Mouse (Mus musculus) MEL (cell line): ENCODE results near the gene Pmfbp1. TPM values are rescaled to one million over a fixed set of nuclear protein-coding genes. Genes with fewer than 3 reads are reported as not detected.

ENCODE experiments used
- DNase-seq: peaks from one replicate; pipeline ENCODE4 v3.0.0; 2011; ENCODE audit warnings: low read depth, low spot score
- H3K27ac ChIP-seq: 2 replicates; pipeline ENCODE4 v1.5.1; 2012; ENCODE audit warnings: low read depth, mild to moderate bottlenecking, control low read depth, low read length, moderate library complexity; ENCODE audit not compliant: control insufficient read depth
- H3K27me3 ChIP-seq, 2 experiments: fragments of 150-350 bp in 1 of 2; sonication (generic) in 1 of 2; 2 replicates each; pipeline ENCODE4 v1.6.1; 2012; ENCODE audit warnings: low read length in 2 of 2, mild to moderate bottlenecking in 2 of 2, improper control_type of control experiment in 1 of 2, moderate library complexity in 1 of 2; ENCODE audit not compliant: insufficient read depth in 2 of 2, control insufficient read depth in 1 of 2
- H3K36me3 ChIP-seq, 2 experiments: 2 replicates each; pipeline ENCODE4 v1.6.1; 2012 to 2014; ENCODE audit warnings: low read length in 2 of 2, improper control_type of control experiment in 1 of 2, inconsistent platforms in 1 of 2, mild to moderate bottlenecking in 1 of 2; ENCODE audit not compliant: insufficient read depth in 2 of 2, control insufficient read depth in 1 of 2
- H3K4me1 ChIP-seq, 2 experiments: fragments of 150-350 bp in 1 of 2; sonication (generic) in 1 of 2; 2 replicates each; pipeline ENCODE4 v1.6.1; 2012; ENCODE audit warnings: low read length in 2 of 2, improper control_type of control experiment in 1 of 2, mild to moderate bottlenecking in 1 of 2; ENCODE audit not compliant: insufficient read depth in 2 of 2, control insufficient read depth in 1 of 2
- H3K4me3 ChIP-seq, 2 experiments: fragments of 150-350 bp in 1 of 2; sonication (generic) in 1 of 2; 2 replicates each; pipeline ENCODE4 v1.5.1; 2012; ENCODE audit warnings: low read depth in 2 of 2, low read length in 2 of 2, mild to moderate bottlenecking in 2 of 2, moderate library complexity in 2 of 2, control low read depth in 1 of 2, improper control_type of control experiment in 1 of 2; ENCODE audit not compliant: control insufficient read depth in 1 of 2, insufficient read depth in 1 of 2
- H3K79me2 ChIP-seq: 2 replicates; pipeline ENCODE4 v1.6.1; 2012; ENCODE audit warnings: mild to moderate bottlenecking, low read length, moderate library complexity; ENCODE audit not compliant: control insufficient read depth, poor library complexity, insufficient read depth
- H3K9ac ChIP-seq: 2 replicates; pipeline ENCODE4 v1.6.1; 2012; ENCODE audit warnings: low read depth, mild to moderate bottlenecking, control low read depth, low read length, moderate library complexity; ENCODE audit not compliant: control insufficient read depth, poor library complexity, severe bottlenecking
- H3K9me3 ChIP-seq: fragments of 150-350 bp; sonication (generic); replicated peaks from 2 replicates; pipeline ENCODE4 v1.6.1; 2012; ENCODE audit warnings: mild to moderate bottlenecking, low read length, improper control_type of control experiment, moderate library complexity; ENCODE audit not compliant: insufficient read depth
- BHLHE40 ChIP-seq: IDR thresholded peaks from 2 replicates; pipeline ENCODE4 v1.6.1; 2012; ENCODE audit warnings: low read depth, mild to moderate bottlenecking, inconsistent platforms, low read length, improper control_type of control experiment, borderline replicate concordance
- CHD1 ChIP-seq: IDR thresholded peaks from 2 replicates; pipeline ENCODE4 v1.6.1; 2012; ENCODE audit warnings: low read depth, mild to moderate bottlenecking, inconsistent platforms, low read length, improper control_type of control experiment
- CHD2 ChIP-seq: IDR thresholded peaks from 2 replicates; pipeline ENCODE4 v1.6.1; 2011; ENCODE audit warnings: low read length, improper control_type of control experiment
- CTCF ChIP-seq, 3 experiments: IDR thresholded peaks in 2 of 3; conservative IDR thresholded peaks in 1 of 3; 2 replicates each; pipeline ENCODE4 v1.5.1; 2011 to 2012; ENCODE audit warnings: low read length in 3 of 3, low read depth in 2 of 3, mild to moderate bottlenecking in 2 of 3, improper control_type of control experiment in 1 of 3, inconsistent platforms in 1 of 3, mixed read lengths in 1 of 3, moderate library complexity in 1 of 3; ENCODE audit not compliant: control insufficient read depth in 1 of 3, insufficient read depth in 1 of 3, poor library complexity in 1 of 3, severe bottlenecking in 1 of 3
- E2F4 ChIP-seq: IDR thresholded peaks from 2 replicates; pipeline ENCODE4 v1.6.1; 2011; ENCODE audit warnings: low read depth, low read length, improper control_type of control experiment, borderline replicate concordance
- GABPA ChIP-seq: IDR thresholded peaks from 2 replicates; pipeline ENCODE4 v1.6.1; 2012; ENCODE audit warnings: low read depth, mild to moderate bottlenecking, inconsistent platforms, low read length, improper control_type of control experiment, moderate library complexity
- GATA1 ChIP-seq: IDR thresholded peaks from 2 replicates; pipeline ENCODE4 v1.6.1; 2011; ENCODE audit warnings: low read depth, low read length, improper control_type of control experiment
- MAFK ChIP-seq: IDR thresholded peaks from 2 replicates; pipeline ENCODE4 v1.6.1; 2011; ENCODE audit warnings: low read depth, mild to moderate bottlenecking, low read length, improper control_type of control experiment, borderline replicate concordance
- MAX ChIP-seq: IDR thresholded peaks from 2 replicates; pipeline ENCODE4 v1.6.1; 2011; ENCODE audit warnings: low read length, improper control_type of control experiment
- MAZ ChIP-seq: IDR thresholded peaks from 2 replicates; pipeline ENCODE4 v1.6.1; 2012; ENCODE audit warnings: low read depth, mild to moderate bottlenecking, inconsistent platforms, low read length, improper control_type of control experiment
- MEF2A ChIP-seq: IDR thresholded peaks from 2 replicates; pipeline ENCODE4 v1.6.1; 2014; ENCODE audit warnings: low read depth, mild to moderate bottlenecking, inconsistent platforms, low read length, improper control_type of control experiment; ENCODE audit not compliant: poor library complexity, insufficient replicate concordance, severe bottlenecking; ENCODE audit errors: extremely low read depth
- MXI1 ChIP-seq: IDR thresholded peaks from 2 replicates; pipeline ENCODE4 v1.6.1; 2011; ENCODE audit warnings: mild to moderate bottlenecking, low read depth, low read length, improper control_type of control experiment
- MYC ChIP-seq: IDR thresholded peaks from 2 replicates; pipeline ENCODE4 v1.6.1; 2011; ENCODE audit warnings: low read depth, mild to moderate bottlenecking, low read length, improper control_type of control experiment, moderate library complexity
- NELFE ChIP-seq: IDR thresholded peaks from 2 replicates; pipeline ENCODE4 v1.6.1; 2011; ENCODE audit warnings: low read depth, low read length, improper control_type of control experiment
- POLR2A ChIP-seq, 2 experiments: IDR thresholded peaks; 2 replicates each; pipeline ENCODE4 v1.6.1; 2011 to 2012; ENCODE audit warnings: low read length in 2 of 2, mild to moderate bottlenecking in 2 of 2, control low read depth in 1 of 2, improper control_type of control experiment in 1 of 2, low read depth in 1 of 2, moderate library complexity in 1 of 2; ENCODE audit not compliant: control insufficient read depth in 1 of 2, insufficient read depth in 1 of 2, poor library complexity in 1 of 2
- POLR2AphosphoS2 ChIP-seq: IDR thresholded peaks from 2 replicates; pipeline ENCODE4 v1.6.1; 2011; ENCODE audit warnings: low read length, improper control_type of control experiment
- POLR2AphosphoS5 ChIP-seq: IDR thresholded peaks from 2 replicates; pipeline ENCODE4 v1.6.1; 2012; ENCODE audit warnings: low read depth, borderline replicate concordance, mild to moderate bottlenecking, inconsistent platforms, low read length, moderate library complexity, mixed read lengths
- RAD21 ChIP-seq: IDR thresholded peaks from 2 replicates; pipeline ENCODE4 v1.6.1; 2011; ENCODE audit warnings: mild to moderate bottlenecking, low read depth, low read length, improper control_type of control experiment
- SIN3A ChIP-seq: IDR thresholded peaks from 2 replicates; pipeline ENCODE4 v1.6.1; 2012; ENCODE audit warnings: low read length, improper control_type of control experiment, inconsistent platforms
- TAL1 ChIP-seq: IDR thresholded peaks from 2 replicates; pipeline ENCODE4 v1.6.1; 2012; ENCODE audit warnings: mild to moderate bottlenecking, inconsistent platforms, low read length, moderate library complexity, mixed read lengths
- TBP ChIP-seq: IDR thresholded peaks from 2 replicates; pipeline ENCODE4 v1.8.0; 2011; ENCODE audit warnings: low read depth, low read length, improper control_type of control experiment
- TCF12 ChIP-seq: IDR thresholded peaks from 2 replicates; pipeline ENCODE4 v1.6.1; 2014; ENCODE audit warnings: low read depth, mild to moderate bottlenecking, inconsistent platforms, low read length, improper control_type of control experiment, moderate library complexity
- UBTF ChIP-seq: IDR thresholded peaks from 2 replicates; pipeline ENCODE4 v1.6.1; 2012; ENCODE audit warnings: low read depth, mild to moderate bottlenecking, inconsistent platforms, low read length, improper control_type of control experiment, moderate library complexity, borderline replicate concordance; ENCODE audit not compliant: insufficient read depth
- USF1 ChIP-seq: IDR thresholded peaks from 2 replicates; pipeline ENCODE4 v1.6.1; 2014; ENCODE audit warnings: low read depth, mild to moderate bottlenecking, inconsistent platforms, low read length, improper control_type of control experiment, moderate library complexity
- USF2 ChIP-seq, 2 experiments: IDR thresholded peaks; 2 replicates each; pipeline ENCODE4 v1.6.1; 2011 to 2012; ENCODE audit warnings: improper control_type of control experiment in 2 of 2, low read length in 2 of 2, borderline replicate concordance in 1 of 2, inconsistent platforms in 1 of 2, low read depth in 1 of 2, mild to moderate bottlenecking in 1 of 2; ENCODE audit not compliant: insufficient read depth in 1 of 2
- ZKSCAN1 ChIP-seq: IDR thresholded peaks from 2 replicates; pipeline ENCODE4 v1.6.1; 2012; ENCODE audit warnings: low read depth, mild to moderate bottlenecking, inconsistent platforms, low read length, improper control_type of control experiment, moderate library complexity
- ZNF384 ChIP-seq: IDR thresholded peaks from 2 replicates; pipeline ENCODE4 v1.6.1; 2012; ENCODE audit warnings: low read depth, mild to moderate bottlenecking, inconsistent platforms, low read length, improper control_type of control experiment
- polyA plus RNA-seq, 2 experiments: library from polyadenylated mRNA; stranded (reverse) in 1 of 2; unstranded in 1 of 2; fragments of >175 nt in 1 of 2; fragments of >200 nt in 1 of 2; gene quantifications; 2 replicates each; pipeline versions ENCODE4 v1.2.1 to v1.2.4; 2012; ENCODE audit warnings: low replicate concordance in 2 of 2, low read depth in 1 of 2; ENCODE audit not compliant: insufficient read length in 2 of 2, insufficient read depth in 1 of 2, missing spikeins in 1 of 2
- total RNA-seq: library from RNA; depleted of rRNA; stranded (reverse); fragments of 300-350 nt; gene quantifications from 2 replicates; pipeline ENCODE4 v1.2.3, GENCODE M21; 2012

The Pmfbp1 gene
- total and polyA plus RNA-seq, 3 experiments = 0.23 to 0.40 TPM; not detected in 1

DNA sequence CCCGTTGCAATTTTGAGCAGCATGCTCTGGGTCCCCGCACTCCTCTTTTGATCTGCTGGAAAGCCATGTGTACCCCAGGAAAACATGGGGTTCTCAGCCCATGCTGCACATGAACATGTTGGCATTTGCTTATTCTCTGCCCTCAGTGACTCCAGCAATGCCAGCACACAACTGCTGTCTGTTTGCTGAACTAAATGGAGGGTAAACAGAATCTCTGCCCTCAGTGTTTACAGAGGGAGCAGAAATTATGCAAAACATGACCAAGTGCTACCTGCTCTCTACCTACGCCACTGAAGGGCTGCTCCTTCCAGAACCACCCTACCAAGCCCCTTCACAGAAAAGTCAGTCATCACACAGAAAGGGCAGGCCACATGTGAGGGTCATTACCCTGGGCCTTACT, 91.0 kb downstream of the Pmfbp1 start:
- Histone ChIP-seq H3K27ac (no peak overlapping the region), H3K36me3 (no peaks in the 10 kb centered on the region), H3K4me1 (no peaks in the 10 kb centered on the region), H3K9me3 (no peaks in the 10 kb centered on the region), H3K4me3 (no peak overlapping the region), H3K9ac (no peak overlapping the region), H3K27me3 (peaks cover 0 to 2% of the 10 kb centered on the region in 2 experiments; a peak in 2 of 4 replicates), H3K79me2 (no peaks in the 10 kb centered on the region)
- no peak for DNase-seq
- no peak for TF ChIP-seq ZNF384
- no peak for TF ChIP-seq MYC
- TF ChIP-seq MEF2A = no peak
- TF ChIP-seq POLR2A (IDR thresholded peaks at IDR 0.05; ENCODE audit: control insufficient read depth in 1 of 2, insufficient read depth in 1 of 2, low read depth in 1 of 2, low read length in 2 of 2, poor library complexity in 1 of 2) = no peak
- TF ChIP-seq POLR2AphosphoS5 = no peak
- TF ChIP-seq TAL1 = no peak
- no peak for TF ChIP-seq UBTF
- no peak for TF ChIP-seq TCF12
- no peak for TF ChIP-seq CHD2
- no peak for TF ChIP-seq POLR2AphosphoS2
- TF ChIP-seq CHD1 = no peak
- TF ChIP-seq CTCF (IDR thresholded peaks at IDR 0.05 in 2 of 3, conservative IDR thresholded peaks at IDR 0.05 in 1 of 3; ENCODE audit: control insufficient read depth in 1 of 3, insufficient read depth in 1 of 3, low read depth in 2 of 3, low read length in 3 of 3, poor library complexity in 1 of 3, severe bottlenecking in 1 of 3) = no peak
- no peak for TF ChIP-seq NELFE
- TF ChIP-seq USF1 = no peak
- TF ChIP-seq MXI1 = no peak
- TF ChIP-seq E2F4 = no peak
- TF ChIP-seq TBP = no peak
- TF ChIP-seq BHLHE40 = no peak
- no peak for TF ChIP-seq GATA1
- no peak for TF ChIP-seq MAFK

DNA sequence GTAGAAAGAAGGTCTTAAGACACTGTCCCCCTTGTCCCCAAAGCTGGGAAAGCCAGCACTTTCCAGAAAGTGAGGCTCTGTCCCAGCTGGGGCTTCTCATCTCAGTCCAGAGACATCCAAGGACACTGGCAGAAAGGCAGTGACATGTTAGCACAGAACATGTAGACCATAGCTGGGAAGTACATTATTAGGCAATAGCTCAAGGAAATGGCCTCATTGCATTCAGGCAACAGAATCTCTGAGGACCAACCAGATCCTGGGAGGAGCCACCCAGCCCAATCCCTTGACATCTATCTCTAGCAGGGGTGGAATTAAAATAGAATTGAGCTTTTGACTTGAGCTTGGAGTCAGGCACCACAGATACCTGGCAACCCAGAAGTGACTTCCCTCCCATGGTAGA, 91.8 kb downstream of the Pmfbp1 start:
- Histone ChIP-seq H3K4me1 (no peaks in the 10 kb centered on the region), H3K9me3 (no peaks in the 10 kb centered on the region), H3K79me2 (no peaks in the 10 kb centered on the region), H3K27me3 (peaks cover 0 to 2% of the 10 kb centered on the region in 2 experiments; a peak in 2 of 4 replicates), H3K4me3 (no peak overlapping the region), H3K9ac (no peak overlapping the region), H3K36me3 (no peaks in the 10 kb centered on the region), H3K27ac (no peak overlapping the region)
- no peak for TF ChIP-seq GABPA
- no peak for TF ChIP-seq RAD21
- no peak for TF ChIP-seq USF2 (IDR thresholded peaks at IDR 0.05; ENCODE audit: borderline replicate concordance in 1 of 2, insufficient read depth in 1 of 2, low read depth in 1 of 2, low read length in 2 of 2)
- no peak for TF ChIP-seq MXI1
- TF ChIP-seq E2F4 = no peak
- TF ChIP-seq CTCF (IDR thresholded peaks at IDR 0.05 in 2 of 3, conservative IDR thresholded peaks at IDR 0.05 in 1 of 3; ENCODE audit: control insufficient read depth in 1 of 3, insufficient read depth in 1 of 3, low read depth in 2 of 3, low read length in 3 of 3, poor library complexity in 1 of 3, severe bottlenecking in 1 of 3) = no peak
- no peak for TF ChIP-seq NELFE
- no peak for TF ChIP-seq MEF2A
- no peak for TF ChIP-seq UBTF
- no peak for TF ChIP-seq TAL1
- TF ChIP-seq TBP = no peak
- TF ChIP-seq ZKSCAN1 = no peak
- TF ChIP-seq SIN3A = no peak
- TF ChIP-seq MAZ = no peak
- no peak for TF ChIP-seq TCF12
- no peak for TF ChIP-seq MAX
- no peak for TF ChIP-seq CHD2
- no peak for DNase-seq
